Mouse (Mus musculus) kidney, adult 11 months (tissue): Measurements from ENCODE around the gene Serpinb3c.
"Not testable (repeated sequence)": the region's sequence is repeated elsewhere in the genome, so short reads cannot be mapped to it uniquely, and the experiment has no call there.

Source experiments
- DNase-seq: peaks from one replicate; pipeline ENCODE4 v3.0.0; 2022

Gene Serpinb3c

DNA sequence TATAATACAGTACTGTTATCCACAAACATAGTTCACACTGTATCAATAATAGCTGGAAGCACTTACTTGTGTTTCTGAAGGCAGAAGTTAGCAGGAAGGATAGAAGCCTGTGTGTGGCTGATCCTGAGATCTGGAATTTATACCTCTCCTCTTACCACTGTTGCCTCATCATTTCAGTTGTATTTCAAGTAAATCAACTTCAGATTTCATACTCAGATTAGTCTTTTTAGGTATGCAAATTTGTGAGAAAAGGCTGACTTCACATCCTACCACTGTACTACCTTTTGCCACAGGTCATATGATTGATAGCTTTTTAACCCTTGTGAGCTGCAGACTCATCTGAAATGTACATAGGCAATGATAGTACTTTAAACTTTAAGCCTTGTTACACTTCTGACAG lies at the start of gene Serpinb3c, which contains the start of gene Serpinb3b:
Gene Serpinb3c (minus strand): TSS at position 111 of the 400 bp plus-strand sequence.
Gene Serpinb3b (minus strand): TSS at position 101 of the 400 bp plus-strand sequence.
- DNase-seq = not testable (repeated sequence)

- DNase-seq = peak; percentile 2
These were observed 35.0 kb downstream of the Serpinb3c start for GRCm38 (mm10) chr1:107243170-107243569.
